ENCODE assay signal across 1 mouse cellular context in the genomic region with DNA sequence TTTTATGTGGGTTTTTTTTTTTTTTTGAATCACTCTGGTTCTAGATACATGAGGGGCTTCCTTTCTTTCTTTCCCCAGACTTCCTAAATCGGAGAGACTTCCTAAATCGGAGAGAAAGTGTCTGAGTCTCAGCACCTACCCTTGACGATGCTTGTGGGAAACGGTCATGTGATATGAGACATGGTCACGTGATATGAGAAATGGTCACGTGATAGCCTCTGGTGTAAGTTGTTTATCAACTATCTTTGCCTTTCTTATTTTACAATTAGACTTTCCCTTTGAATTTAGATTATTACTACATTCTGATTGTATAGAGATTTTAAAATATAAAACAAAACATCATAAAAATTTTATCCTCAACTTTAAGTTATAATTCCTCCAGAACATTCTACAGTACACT.
TF ChIP-seq lines count a peak whose summit lies in the region.

No protein-coding gene starts in this region.

TF ChIP-seq in MEL, 35 proteins besides CTCF, POLR2A, EP300 and RAD21 (continued from another document):
- TF ChIP-seq USF2 (IDR thresholded peaks at IDR 0.05; ENCODE audit: borderline replicate concordance in 1 of 2, insufficient read depth in 1 of 2, low read depth in 1 of 2, low read length in 2 of 2) (0 out of 4 replicates have a peak, but pooled peaks of 1 of the 2 experiments have one; percentile 48), POLR2AphosphoS5 (IDR thresholded peaks at IDR 0.05; ENCODE audit: borderline replicate concordance, low read depth, low read length) (no peak)
TF ChIP-seq in MEL: peak in this region for 2.
